Mouse (Mus musculus): ENCODE measurements around the gene Znhit2.

Znhit2 gene

GRCm38 (mm10) chr19:6046294-6047153 lies 14.5 kb upstream of the Znhit2 start, which contains the start of gene Syvn1:
Gene Syvn1 (plus strand): TSS chr19:6046576.
- DNase-seq (ENCODE audit: low spot score in 2 of 2) = peak; percentile 93 to 94

DNA sequence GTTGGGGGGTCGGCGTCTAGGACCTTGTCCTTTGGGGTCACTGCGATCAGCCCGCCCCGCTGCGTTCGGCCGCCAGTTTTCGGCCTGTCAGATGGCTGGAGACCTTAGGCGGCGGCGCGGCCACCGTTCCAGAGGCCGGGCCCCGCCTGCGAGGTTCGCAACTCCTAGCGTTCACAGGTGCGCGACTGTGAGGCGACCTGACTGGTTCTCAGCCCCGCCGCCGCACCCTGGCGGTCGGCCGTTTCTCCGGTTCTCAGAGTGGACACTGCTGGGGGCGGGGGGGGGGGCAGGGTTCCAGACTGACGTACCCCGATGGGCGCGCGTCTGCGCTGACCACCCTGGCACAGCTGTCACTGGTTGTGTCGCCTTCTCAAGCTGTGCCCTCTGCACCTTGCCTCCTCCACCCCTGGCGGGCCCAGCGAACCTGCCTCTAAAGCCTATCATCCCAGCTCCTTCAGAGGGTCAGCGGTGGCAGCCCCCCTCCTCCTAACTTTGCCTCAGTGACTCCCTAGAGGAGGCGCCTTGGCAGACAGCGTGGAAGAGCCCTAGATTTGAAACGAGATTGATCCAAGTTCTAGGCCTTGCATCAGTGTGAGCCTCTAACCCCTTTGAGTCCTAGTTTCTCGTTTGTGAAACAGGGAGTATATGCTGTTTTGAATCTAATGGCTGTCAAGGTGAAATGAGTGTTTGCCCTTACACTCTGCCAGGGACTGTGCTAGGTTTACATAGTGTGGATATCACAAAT lies 13.7 kb upstream of the Znhit2 start:
- no peak for DNase-seq (ENCODE audit: low spot score in 2 of 2)

DNA sequence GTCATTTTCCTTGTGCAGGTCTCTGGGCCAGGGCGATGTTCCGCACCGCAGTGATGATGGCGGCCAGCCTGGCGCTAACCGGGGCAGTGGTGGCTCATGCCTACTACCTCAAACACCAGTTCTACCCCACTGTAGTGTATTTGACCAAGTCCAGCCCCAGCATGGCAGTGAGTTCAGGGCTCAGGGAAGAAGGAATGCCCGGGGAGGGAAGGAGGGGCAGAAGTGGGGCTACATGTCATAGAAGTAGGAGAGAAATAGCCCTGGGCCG lies 13.2 kb upstream of the Znhit2 start:
- no peak for DNase-seq (ENCODE audit: low spot score in 2 of 2)

DNA sequence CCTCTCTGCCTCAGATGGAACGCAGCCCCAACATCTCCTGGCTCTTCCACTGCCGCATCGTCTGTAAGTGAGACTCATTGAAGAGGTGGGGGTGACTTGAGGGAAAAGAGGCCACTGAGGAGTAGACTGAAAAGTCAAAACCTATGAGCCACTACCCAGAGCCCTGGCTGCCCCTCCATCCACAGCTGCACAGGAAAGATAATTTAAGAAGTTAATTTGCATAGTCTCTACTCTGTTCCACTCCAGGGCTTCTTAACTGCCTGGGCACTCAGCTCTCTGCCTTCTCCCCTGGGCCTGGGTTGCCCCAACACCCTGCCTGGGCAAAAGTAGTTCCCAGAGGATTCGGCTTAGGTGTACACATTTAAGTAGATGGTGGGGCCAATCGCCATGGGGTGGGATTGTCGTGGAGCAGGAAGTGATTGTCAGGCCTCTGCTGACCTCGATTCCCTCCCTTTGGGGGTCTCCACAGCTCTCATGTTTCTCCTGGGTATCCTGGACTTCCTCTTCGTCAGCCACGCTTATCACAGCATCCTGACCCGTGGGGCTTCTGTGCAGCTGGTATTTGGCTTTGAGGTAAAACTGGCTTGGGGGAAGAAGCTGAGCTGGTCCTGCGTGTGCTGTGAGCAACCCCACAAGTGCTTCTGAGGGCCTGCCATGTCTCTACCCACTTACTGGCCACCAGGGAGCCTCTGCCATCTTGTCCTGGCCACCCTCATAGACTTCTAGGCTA lies 12.1 kb upstream of the Znhit2 start:
- DNase-seq (ENCODE audit: low spot score in 2 of 2) = no peak

DNA sequence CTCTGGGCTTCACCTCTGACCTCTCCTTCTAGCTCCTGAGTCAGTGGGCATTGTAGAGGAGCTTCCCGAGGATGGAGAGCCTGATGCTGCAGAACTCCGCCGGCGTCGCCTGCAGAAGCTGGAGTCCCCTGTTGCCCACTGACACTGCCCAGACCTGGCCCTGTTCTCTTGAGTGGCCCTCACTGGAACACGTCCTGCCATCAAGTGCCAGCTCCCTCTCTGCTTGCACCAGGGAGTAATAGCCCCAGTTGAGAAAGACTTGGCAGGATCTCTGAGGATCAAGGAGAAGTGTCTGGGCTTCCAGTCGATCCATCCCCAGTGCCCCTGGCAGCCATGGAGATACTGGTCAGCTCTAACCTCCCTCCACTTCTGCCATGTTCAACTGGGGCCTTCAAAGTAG lies 8.5 kb upstream of the Znhit2 start:
- DNase-seq (ENCODE audit: low spot score in 2 of 2) = no peak

DNA sequence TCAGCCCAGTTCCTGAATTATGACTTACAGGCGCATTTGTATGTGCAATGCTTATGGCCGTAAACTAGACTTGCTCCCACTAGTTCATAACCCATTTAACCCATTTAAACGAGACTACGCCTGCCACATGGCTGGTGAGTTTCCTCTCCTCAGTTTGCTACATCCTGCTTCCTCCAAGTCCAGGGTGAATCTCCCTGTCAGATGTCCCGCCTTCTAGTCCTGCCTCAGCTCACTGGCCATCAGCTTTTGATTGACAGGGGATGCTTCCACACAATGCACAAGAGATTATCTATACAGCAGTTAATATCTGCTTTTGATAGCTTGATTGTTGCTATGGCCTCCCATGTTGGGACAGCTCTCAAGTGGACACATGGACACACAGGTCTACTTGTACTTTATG lies 6.7 kb upstream of the Znhit2 start:
- DNase-seq (ENCODE audit: low spot score in 2 of 2) = no peak

- DNase-seq (ENCODE audit: low spot score in 2 of 2) = no peak
Measured at GRCm38 (mm10) chr19:6056696-6057095, 4.3 kb upstream of the Znhit2 start.

GRCm38 (mm10) chr19:6057313-6058096 lies 3.5 kb upstream of the Znhit2 start, which contains the start of the genes Mrpl49 and Fau:
Gene Mrpl49 (minus strand): TSS chr19:6057785.
Gene Fau (plus strand): TSS chr19:6057844.
- peak; percentile 99 to 100 for DNase-seq (ENCODE audit: low spot score in 2 of 2)

DNA sequence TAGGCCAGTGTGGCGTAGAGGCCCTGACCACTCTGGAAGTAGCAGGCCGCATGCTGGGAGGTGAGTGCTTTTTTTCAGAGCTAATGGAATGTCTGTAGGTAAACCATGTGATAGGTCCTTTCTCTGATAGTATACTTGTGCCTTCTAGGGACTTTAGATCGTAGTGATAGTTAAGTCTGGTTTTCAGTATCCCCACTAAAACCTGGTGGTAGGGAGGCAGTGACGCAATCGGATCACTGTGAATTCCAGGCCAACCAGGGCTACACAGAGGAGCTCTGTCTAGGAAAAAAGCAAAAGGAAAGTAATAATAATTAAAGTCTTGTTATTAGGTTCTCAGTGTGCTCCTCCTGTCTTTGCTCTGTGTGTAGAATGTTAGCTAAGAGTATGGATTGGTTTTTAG lies 2.5 kb upstream of the Znhit2 start:
- DNase-seq (ENCODE audit: low spot score in 2 of 2) = no peak

GRCm38 (mm10) chr19:6058966-6059365 lies 2.0 kb upstream of the Znhit2 start:
- DNase-seq (ENCODE audit: low spot score in 2 of 2) = no peak

GRCm38 (mm10) chr19:6061641-6062302 lies 780 bp downstream of the Znhit2 start:
- peak; percentile 35 to 42 for DNase-seq (ENCODE audit: low spot score in 2 of 2)

DNA sequence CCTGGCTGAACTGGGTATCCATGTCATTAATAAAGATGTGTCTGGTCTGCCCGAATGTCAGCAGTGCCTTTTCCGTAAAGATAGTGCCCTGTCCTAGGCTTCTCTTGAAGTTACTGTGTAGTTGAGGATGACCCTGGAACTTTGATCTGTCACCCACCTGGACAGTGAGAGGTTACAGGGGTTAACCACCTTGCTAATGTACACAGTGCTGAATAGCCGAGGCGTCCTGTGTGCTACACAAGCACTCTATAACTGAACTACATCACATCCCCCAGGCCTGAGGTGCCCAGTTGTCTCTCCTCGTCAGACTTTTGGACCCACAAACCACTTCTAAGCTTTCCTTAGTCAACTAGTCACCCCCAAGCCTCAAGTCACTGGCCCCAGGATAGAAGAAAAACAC lies 1.4 kb downstream of the Znhit2 start:
- no peak for DNase-seq (ENCODE audit: low spot score in 2 of 2)

DNA sequence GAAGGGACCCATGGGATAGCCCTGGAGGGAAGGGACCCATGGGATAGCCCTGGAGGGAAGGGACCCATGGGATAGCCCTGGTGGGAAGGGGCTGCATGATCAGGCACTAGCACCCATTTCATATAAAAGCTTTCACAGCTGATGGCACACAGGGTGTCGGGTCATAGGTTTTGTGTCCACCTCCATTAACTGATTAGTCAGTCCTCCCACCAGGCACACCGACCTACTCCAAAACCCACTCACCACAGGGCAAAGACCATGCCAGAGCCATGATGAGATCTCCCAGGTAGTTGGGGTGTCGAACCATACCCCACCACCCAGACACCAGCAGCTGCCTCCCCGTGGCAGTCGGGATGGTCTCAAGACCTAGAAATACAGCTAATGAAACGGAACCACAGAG lies 2.1 kb downstream of the Znhit2 start:
- DNase-seq (ENCODE audit: low spot score in 2 of 2) = no peak

- DNase-seq (ENCODE audit: low spot score in 2 of 2) = peak in 1 of 2 experiments; percentile 20
Measured at GRCm38 (mm10) chr19:6066571-6066970, 5.6 kb downstream of the Znhit2 start.

GRCm38 (mm10) chr19:6067011-6067723 lies 6.2 kb downstream of the Znhit2 start:
- peak; percentile 83 to 89 for DNase-seq (ENCODE audit: low spot score in 2 of 2)

DNA sequence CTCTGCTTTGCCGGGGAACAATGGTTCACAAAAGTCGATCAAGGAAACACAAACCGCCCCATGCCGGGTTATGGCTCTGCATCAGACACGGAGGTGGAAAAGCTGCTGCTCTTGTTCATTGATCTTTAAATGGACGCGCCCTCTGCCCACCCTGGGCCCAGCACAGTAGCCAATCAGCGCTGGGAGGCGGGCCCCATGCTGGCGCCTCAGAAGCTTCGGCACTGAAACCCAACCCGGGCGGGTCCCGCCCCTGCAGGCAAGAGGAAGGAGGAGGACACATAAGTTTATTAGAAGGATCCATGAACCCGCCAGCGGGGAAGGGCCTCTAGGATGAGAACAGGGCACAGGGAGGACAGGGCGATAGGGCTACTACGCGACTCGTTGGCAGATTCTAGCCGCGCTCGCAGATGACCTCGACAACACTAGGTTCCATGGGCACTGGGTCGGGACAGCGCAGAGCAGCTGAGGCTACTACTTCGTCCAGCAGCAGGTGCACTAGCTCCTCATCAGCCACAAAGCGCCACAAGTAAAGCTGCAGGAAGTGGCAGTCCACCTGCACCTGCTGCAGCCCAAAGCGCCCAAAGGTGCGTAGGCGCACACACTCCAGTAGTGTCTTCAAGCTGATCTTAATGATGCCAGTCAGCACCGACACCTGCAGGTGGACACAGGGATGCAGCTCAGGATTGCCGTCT lies 6.9 kb downstream of the Znhit2 start, which contains the start of gene Tm7sf2:
Gene Tm7sf2, minus strand, starts transcription at position 650 of the 692 bp plus-strand sequence.
- DNase-seq (ENCODE audit: low spot score in 2 of 2) = peak; percentile 85 to 87

DNA sequence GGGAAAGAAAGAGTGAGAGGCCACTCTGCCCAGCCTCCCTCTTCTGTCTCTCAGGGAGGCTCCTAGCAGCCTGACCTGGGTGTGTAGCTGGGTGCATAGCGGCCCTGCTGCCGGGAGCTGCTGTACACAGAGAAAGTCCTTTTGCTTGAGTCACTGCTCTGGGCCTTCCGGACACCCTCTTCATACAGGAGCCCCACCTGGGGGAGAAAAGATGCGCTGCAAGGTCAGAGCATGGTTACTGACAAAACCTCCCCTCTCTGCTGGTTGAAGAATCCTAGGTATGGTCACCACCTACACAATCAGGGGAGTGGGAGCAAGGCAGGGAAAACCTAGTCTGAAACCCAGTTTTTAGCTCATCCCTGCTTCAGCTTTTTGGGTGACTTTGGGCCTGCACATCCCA lies 8.0 kb downstream of the Znhit2 start:
- no peak for DNase-seq (ENCODE audit: low spot score in 2 of 2)

- DNase-seq (ENCODE audit: low spot score in 2 of 2) = no peak
Measured at GRCm38 (mm10) chr19:6069851-6070250, 8.9 kb downstream of the Znhit2 start.

GRCm38 (mm10) chr19:6070571-6071250 lies 9.7 kb downstream of the Znhit2 start:
- no peak for DNase-seq (ENCODE audit: low spot score in 2 of 2)
